Mouse (Mus musculus): ENCODE results near the gene Dclre1a.
"Not testable (repeated sequence)": the region's sequence is repeated elsewhere in the genome, so short reads cannot be mapped to it uniquely, and the experiment has no call there.

The Dclre1a gene

DNA sequence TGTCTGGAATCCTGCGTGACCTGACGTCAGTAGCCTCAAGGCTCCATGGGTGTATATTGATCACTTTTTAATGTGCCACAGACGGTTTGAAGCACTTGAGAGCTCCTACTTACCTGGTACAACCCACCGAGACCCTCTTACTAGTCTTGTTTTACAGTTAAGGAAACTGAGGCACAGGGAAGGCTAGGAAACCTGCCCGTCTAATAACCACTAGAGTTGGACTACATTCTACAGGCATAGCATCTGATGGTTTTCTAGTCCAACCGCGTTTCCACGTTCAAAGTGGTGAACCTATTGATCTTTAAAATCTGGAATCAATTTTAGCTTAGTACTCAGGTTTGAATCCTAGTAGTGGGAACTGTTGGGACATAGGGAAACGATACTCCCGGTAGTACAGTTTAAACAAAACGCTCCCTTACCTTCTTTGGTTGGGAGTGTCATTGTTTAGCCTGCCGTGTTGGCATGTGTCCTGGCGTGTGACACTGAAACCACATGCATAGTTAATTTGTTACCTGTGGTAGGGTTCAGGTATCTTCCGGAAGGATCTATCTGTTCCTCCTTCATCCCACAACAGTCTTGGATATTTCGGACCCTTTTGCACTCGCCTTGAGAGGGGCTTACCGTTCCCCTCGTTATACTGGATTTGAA is 1.1 kb upstream of the Dclre1a start:
- DNase-seq (ENCODE audit: low read depth, low spot score) = no peak

- peak; percentile 93 for DNase-seq (ENCODE audit: low read depth, low spot score)
Measured at GRCm38 (mm10) chr19:56548230-56549032, 409 bp upstream of the Dclre1a start, which contains the start of gene Nhlrc2. TSS of gene Nhlrc2 (plus strand) at chr19:56548261.

- DNase-seq (ENCODE audit: low read depth, low spot score) = peak; percentile 67
Measured at GRCm38 (mm10) chr19:56546031-56546430, 2.0 kb downstream of the Dclre1a start.

GRCm38 (mm10) chr19:56544681-56545388 is 3.2 kb downstream of the Dclre1a start:
- no peak for DNase-seq (ENCODE audit: low read depth, low spot score)

DNA sequence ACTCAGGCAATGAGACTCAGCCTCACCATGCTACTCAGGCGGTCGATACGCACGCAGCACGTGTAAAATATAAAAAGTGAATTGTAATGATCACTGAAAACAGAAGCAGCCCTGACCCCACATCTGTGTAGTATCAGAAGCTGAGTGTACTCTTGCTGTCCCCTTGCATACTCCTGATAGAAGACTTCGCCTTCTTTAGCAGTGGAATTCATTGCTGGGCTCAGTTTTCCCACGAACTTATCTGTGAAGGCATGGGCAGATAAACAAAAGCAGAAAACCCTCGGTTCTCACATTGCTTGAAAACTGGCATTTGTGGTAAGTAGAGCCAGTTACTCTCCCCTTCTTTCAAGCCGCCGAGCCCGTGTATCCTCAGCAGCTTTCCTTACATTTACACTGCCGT is 4.7 kb downstream of the Dclre1a start:
- no peak for DNase-seq (ENCODE audit: low read depth, low spot score)

- DNase-seq (ENCODE audit: low read depth, low spot score) = no peak
Measured at GRCm38 (mm10) chr19:56535765-56536164, 12.3 kb downstream of the Dclre1a start.

- DNase-seq (ENCODE audit: low read depth, low spot score) = no peak
Measured at GRCm38 (mm10) chr19:56535064-56535463, 13.0 kb downstream of the Dclre1a start.

- DNase-seq (ENCODE audit: low read depth, low spot score) = no peak
Measured at GRCm38 (mm10) chr19:56534337-56534736, 13.7 kb downstream of the Dclre1a start.

DNA sequence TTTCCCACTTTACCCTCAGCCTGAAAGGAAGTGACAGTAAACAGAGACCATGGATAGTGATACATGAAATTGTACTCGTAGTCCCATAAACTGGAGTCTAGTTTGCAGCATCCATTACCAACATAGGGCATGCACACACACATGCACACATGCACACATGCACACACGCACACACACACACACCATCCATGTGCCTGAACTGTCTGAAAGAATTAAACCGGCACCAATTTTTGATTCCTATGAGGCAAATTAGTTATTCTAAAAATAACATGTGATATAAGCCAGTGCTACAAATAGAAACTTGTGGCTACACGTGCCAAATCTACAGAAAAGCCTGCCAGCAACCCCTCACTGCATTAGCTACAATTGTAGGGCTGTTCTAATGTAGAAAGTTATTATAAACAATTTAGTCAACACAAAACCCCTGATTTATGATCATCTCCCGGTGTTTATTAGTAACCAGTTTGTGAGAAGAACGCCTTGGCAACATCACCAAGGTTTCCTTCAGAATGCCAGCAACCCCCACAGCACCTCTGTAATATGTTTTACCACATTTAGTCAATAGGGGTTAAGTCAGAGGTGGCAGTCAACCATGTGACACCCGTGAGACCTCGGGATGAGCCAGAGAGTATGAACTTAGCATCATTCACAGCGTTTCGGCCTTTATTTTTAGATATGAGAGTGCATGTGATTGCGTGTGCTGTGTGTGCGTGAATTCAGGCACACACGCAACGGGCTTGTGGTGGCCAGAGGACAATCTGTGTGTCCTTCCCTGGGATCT is 14.5 kb downstream of the Dclre1a start:
- no peak for DNase-seq (ENCODE audit: low read depth, low spot score)

GRCm38 (mm10) chr19:56531251-56531650 is 16.8 kb downstream of the Dclre1a start:
- DNase-seq (ENCODE audit: low read depth, low spot score) = no peak

DNA sequence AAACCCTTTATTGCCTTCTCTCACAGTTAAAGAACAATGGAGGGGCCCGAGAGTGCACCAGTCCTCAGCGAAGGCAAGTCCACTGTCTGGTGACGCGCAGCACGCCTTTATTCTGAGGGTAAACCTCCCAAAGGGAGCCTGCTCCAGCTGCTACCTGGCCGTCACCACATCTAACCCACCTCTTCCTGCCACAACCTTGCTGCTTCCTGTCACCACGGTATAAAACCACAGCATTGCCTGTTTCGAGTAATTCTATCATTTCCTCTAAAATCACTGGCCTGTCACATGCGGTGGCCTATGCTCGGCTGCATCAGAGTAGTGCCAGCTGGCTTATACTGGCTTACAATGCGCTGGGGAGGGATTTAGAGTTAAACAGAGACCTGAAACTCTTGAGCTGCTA is 17.5 kb downstream of the Dclre1a start:
- DNase-seq (ENCODE audit: low read depth, low spot score) = not testable (repeated sequence)

GRCm38 (mm10) chr19:56519408-56519807 is 28.6 kb downstream of the Dclre1a start:
- not testable (repeated sequence) for DNase-seq (ENCODE audit: low read depth, low spot score)

GRCm38 (mm10) chr19:56513527-56513926 is 34.5 kb downstream of the Dclre1a start:
- not testable (repeated sequence) for DNase-seq (ENCODE audit: low read depth, low spot score)

DNA sequence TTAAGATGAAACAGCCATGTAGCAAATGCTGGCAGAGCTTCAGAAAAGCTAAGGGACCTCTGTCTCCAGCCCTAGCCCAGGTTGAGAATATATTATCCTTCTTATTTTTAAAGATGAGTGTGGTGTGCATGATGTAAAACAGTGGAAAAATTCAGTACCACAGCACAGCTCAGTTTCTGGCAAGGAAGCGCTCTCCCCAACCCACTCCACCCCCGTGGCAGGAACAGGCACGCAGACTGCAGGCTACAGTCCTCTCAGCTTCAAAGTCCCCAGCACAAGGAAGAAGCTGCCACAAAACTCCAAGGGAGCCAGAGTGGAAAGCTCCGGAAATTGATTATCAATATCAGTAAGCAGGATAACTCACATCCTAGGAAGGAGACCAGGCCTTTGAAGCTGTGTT is 36.8 kb downstream of the Dclre1a start:
- not testable (repeated sequence) for DNase-seq (ENCODE audit: low read depth, low spot score)

GRCm38 (mm10) chr19:56503525-56503924 is 44.5 kb downstream of the Dclre1a start:
- DNase-seq (ENCODE audit: low read depth, low spot score) = not testable (repeated sequence)

DNA sequence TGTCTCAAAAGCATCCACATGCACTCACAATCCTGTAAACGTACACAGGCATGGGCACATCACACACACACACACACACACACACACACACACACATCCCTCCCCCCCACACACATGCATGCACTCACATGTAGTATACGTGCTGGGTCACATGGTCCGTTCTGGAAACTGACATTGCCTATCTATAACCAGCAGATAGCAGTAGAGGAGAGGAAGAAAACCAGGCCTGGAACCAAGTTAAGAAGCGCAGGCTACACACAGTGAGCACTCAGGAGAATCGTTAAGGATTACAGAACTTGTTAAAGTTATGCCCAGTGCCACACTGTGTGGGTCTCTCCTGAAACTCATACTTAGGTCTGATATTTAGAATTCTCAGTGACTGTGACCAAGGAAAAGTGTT is 45.0 kb downstream of the Dclre1a start:
- not testable (repeated sequence) for DNase-seq (ENCODE audit: low read depth, low spot score)

- not testable (repeated sequence) for DNase-seq (ENCODE audit: low read depth, low spot score)
Measured at GRCm38 (mm10) chr19:56494157-56494556, 53.9 kb downstream of the Dclre1a start.

DNA sequence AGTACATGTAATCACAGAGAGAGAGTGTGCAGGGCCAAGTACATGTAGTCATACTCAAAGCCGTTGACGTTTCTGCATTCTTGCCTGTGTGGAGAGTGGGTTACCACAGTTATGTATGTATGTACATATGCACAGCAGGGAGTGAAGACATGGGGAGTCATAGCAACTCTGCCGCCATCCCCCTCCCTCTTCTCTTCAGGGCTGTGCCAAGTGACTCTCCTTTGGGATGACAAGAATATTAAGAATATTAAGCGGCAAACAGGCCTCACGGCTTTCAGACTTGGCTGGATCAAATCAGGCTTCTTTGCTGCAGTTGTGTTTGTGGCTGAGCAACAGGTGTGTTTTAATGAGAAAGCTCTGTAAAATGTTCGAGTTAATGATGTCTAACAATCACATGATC is 58.4 kb downstream of the Dclre1a start:
- no peak for DNase-seq (ENCODE audit: low read depth, low spot score)

GRCm38 (mm10) chr19:56487339-56487738 is 60.7 kb downstream of the Dclre1a start:
- DNase-seq (ENCODE audit: low read depth, low spot score) = no peak

GRCm38 (mm10) chr19:56486926-56487325 is 61.1 kb downstream of the Dclre1a start:
- no peak for DNase-seq (ENCODE audit: low read depth, low spot score)

Measured in A20 (cell line).